Mouse (Mus musculus) liver, embryonic 14.5 days (tissue): ENCODE data around the gene Srms. TPM values are rescaled to one million over a fixed set of nuclear protein-coding genes. Genes with fewer than 3 reads are reported as not detected.

Experiments used
- ATAC-seq: fragments of 200-750 bp; cut with Nextera tagmentation; 2 replicates; pipeline ENCODE4 v1.8.0; 2017; ENCODE audit warnings: moderate number of reproducible peaks, mild to moderate bottlenecking, moderate library complexity; ENCODE audit not compliant: insufficient read depth
- DNase-seq, 3 experiments: peaks; one replicate each; pipeline ENCODE4 v3.0.0-alpha.2; 2012 to 2013; ENCODE audit warnings: low read depth in 3 of 3, low spot score in 3 of 3
- H3K27ac ChIP-seq: fragments of 300-500 bp; sonication (generic); 2 replicates; pipeline ENCODE4 v1.5.1; 2014; ENCODE audit warnings: moderate library complexity, mild to moderate bottlenecking, control low read depth, inconsistent platforms
- H3K27me3 ChIP-seq: fragments of 300-500 bp; sonication (generic); 2 replicates; pipeline ENCODE4 v1.6.1; 2014; ENCODE audit warnings: mild to moderate bottlenecking, low read length, moderate library complexity; ENCODE audit not compliant: control insufficient read depth, insufficient read depth
- H3K36me3 ChIP-seq: fragments of 300-500 bp; sonication (generic); replicated peaks from 2 replicates; pipeline ENCODE4 v1.6.1; 2014; ENCODE audit warnings: low read depth; ENCODE audit not compliant: control insufficient read depth, insufficient read depth
- H3K4me1 ChIP-seq, 2 experiments: fragments of 200-500 bp in 1 of 2; fragments of 300-500 bp in 1 of 2; sonication (generic) in 1 of 2; replicated peaks; 2 replicates each; pipeline ENCODE4 v1.6.1; 2012 to 2014; ENCODE audit warnings: antibody characterized with exemption in 1 of 2, inconsistent platforms in 1 of 2, low read length in 1 of 2; ENCODE audit not compliant: control insufficient read depth in 2 of 2, insufficient read depth in 2 of 2
- H3K4me2 ChIP-seq: fragments of 300-500 bp; sonication (generic); 2 replicates; pipeline ENCODE4 v1.6.1; 2014; ENCODE audit warnings: low read depth, mild to moderate bottlenecking, control low read depth, moderate library complexity
- H3K4me3 ChIP-seq, 2 experiments: fragments of 200-500 bp in 1 of 2; fragments of 300-500 bp in 1 of 2; sonication (generic) in 1 of 2; 2 replicates each; pipeline ENCODE4 v1.5.1; 2012 to 2014; ENCODE audit warnings: low read depth in 2 of 2, low read length in 2 of 2, mild to moderate bottlenecking in 2 of 2, control low read depth in 1 of 2, inconsistent platforms in 1 of 2, moderate library complexity in 1 of 2; ENCODE audit not compliant: insufficient read depth in 1 of 2
- H3K9ac ChIP-seq: fragments of 300-500 bp; sonication (generic); replicated peaks from 2 replicates; pipeline ENCODE4 v1.6.1; 2014; ENCODE audit warnings: mild to moderate bottlenecking, control low read depth, moderate library complexity
- H3K9me3 ChIP-seq: fragments of 300-500 bp; sonication (generic); 2 replicates; pipeline ENCODE4 v1.6.1; 2016; ENCODE audit warnings: low read length, mixed read lengths; ENCODE audit not compliant: control insufficient read depth
- CTCF ChIP-seq: IDR thresholded peaks from 2 replicates; pipeline ENCODE4 v1.5.1; 2016; ENCODE audit warnings: antibody characterized with exemption, low read depth, control low read depth
- EP300 ChIP-seq: IDR thresholded peaks from 2 replicates; pipeline ENCODE4 v1.6.1; 2016; ENCODE audit warnings: antibody characterized with exemption, low read depth
- WGBS: fragments of 180-500 bp; shearing (Covaris S2); extraction: QIAGEN DNeasy Blood & Tissue Kit; methylation state at CpG from one replicate; pipeline ENCODE4 v1.1.7; 2014; ENCODE audit not compliant: insufficient replicate concordance; 5-methylcytosine and 5-hydroxymethylcytosine counted together
- polyA plus RNA-seq, 2 experiments: library from polyadenylated mRNA; depleted of rRNA in 1 of 2; stranded (reverse) in 1 of 2; unstranded in 1 of 2; fragments of >200 nt; fragmentation: Nextera tagmentation in 1 of 2; extraction: Ambion mirVana in 1 of 2; gene quantifications; 2 replicates each; pipeline versions ENCODE4 v1.2.1 to v1.2.3; 2012 to 2014

The Srms gene
- polyA plus RNA-seq, 2 experiments, result 0.15 to 0.22 TPM

DNA sequence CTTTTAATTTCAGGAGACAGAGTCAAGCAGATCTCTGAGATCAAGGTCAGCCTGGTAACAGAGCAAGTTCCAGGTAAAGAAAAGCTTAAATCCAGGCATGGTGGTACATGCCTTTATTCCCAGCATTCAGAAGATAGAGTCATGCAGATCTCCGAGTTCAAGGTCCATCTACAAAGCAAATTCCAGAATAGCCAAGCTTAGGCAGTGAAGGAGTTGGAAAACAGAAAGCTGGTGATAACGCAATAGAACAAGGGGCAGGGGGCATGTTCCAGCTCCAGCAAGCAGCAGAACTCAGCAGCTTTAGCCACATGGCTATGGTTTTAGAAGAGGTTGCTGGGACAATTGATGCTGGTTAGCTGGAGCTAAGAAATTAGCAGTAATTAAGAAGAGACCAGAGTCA is 12.0 kb upstream of the Srms start:
- H3K27ac ChIP-seq, result no peak overlapping the region
- H3K9ac ChIP-seq, result no peak overlapping the region
- ATAC-seq (no peak), DNase-seq (no peak)
- H3K4me1 ChIP-seq, result peaks cover 0 to 4% of the 10 kb centered on the region in 2 experiments; a peak in 2 of 4 replicates
- H3K4me3 ChIP-seq, result no peak overlapping the region
- no peaks in the 10 kb centered on the region; the same call in 1 of the 2 replicates for H3K36me3 ChIP-seq
- no peak for TF ChIP-seq CTCF
- no peak for TF ChIP-seq EP300
- 67% methylated on average over 2 of the region's 2 CpGs for WGBS
- H3K4me2 ChIP-seq, result no peak overlapping the region
- peaks cover 1% of the 10 kb centered on the region for H3K27me3 ChIP-seq
- no peaks in the 10 kb centered on the region for H3K9me3 ChIP-seq

DNA sequence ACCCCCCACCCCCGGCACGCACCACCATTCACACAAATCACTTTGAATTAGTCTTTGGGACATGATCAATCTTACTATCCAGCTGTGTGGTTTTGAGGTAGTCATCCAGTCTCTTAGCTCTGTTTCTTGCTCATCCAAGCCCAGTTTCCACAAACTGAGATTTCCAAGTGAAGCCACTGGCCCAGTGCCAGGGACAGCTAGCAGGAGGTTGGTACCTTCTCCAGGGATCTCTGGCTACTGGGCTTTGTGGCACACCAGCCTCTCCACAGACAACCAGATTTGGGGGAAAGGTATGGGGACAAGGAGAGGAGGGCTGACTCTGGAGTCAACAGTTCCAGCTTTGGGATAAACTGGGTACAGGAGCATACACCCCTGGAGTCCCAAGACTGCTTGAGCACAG is 7.4 kb upstream of the Srms start:
- DNase-seq (no peak), ATAC-seq (no peak)
- WGBS, result 15% methylated on average over 2 of the region's 2 CpGs
- Histone ChIP-seq H3K27me3 (peaks cover 6% of the 10 kb centered on the region), H3K9ac (no peak overlapping the region), H3K27ac (no peak overlapping the region), H3K4me3 (no peak overlapping the region), H3K9me3 (no peaks in the 10 kb centered on the region), H3K36me3 (no peaks in the 10 kb centered on the region), H3K4me1 (peaks cover 6 to 15% of the 10 kb centered on the region in 2 experiments), H3K4me2 (peak overlapping the region; percentile 49)
- no peak for TF ChIP-seq EP300
- TF ChIP-seq CTCF, result no peak

DNA sequence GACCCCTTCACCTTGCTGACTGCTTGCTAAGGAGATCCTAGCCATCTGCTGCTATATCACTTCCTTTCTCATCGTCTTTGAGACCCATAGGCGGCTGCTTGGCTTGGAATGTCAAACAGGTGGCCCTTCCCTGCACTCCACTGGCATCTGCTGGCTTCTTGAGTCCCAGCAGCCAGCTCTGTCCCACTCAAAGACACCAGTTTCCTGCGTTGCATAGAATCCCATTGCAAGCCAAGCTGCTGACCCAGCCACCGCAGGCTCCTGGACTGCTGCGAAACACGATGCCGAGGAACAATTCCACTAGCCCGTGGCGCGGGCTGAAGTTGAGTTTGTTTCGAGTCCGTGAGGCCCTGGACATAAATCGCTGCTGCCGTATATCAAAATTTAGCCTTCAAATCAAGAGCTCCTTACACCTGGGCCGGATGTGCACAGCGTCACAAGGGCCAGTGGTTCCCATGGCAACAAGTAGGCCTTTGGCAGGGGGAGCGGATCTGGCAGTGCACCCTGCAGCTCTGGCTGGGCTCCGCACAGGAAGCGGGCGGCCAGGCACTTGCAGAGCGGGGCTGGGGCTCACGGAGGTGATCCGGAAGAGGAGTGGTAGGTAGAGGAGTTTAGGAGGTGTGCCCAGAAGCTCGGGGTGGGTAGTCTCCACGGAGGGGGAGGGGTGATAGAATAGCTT is 6.7 kb upstream of the Srms start, which contains the start of gene Fndc11:
Fndc11 (plus strand) TSS at position 476 of the 679 bp plus-strand sequence.
- ATAC-seq, result peak; percentile 55
- DNase-seq, result no peak
- Histone ChIP-seq H3K27ac (no peak within 1 kb of the TSS), H3K4me1 (peaks cover 6 to 16% of the 10 kb centered on the region in 2 experiments), H3K9ac (no peak within 1 kb of the TSS; the same call in 1 of the 2 replicates), H3K36me3 (no peaks in the 10 kb centered on the region), H3K4me2 (peak within 1 kb of the TSS; percentile 49), H3K27me3 (peaks cover 6% of the 10 kb centered on the region), H3K9me3 (no peaks in the 10 kb centered on the region), H3K4me3 (peak within 1 kb of the TSS; percentile 13 to 16; a peak in 2 of 4 replicates)
- 5% methylated on average over 25 of the region's 25 CpGs for WGBS
- TF ChIP-seq EP300 (no peak), CTCF (peak; percentile 20; the same call in 1 of the 2 replicates)

DNA sequence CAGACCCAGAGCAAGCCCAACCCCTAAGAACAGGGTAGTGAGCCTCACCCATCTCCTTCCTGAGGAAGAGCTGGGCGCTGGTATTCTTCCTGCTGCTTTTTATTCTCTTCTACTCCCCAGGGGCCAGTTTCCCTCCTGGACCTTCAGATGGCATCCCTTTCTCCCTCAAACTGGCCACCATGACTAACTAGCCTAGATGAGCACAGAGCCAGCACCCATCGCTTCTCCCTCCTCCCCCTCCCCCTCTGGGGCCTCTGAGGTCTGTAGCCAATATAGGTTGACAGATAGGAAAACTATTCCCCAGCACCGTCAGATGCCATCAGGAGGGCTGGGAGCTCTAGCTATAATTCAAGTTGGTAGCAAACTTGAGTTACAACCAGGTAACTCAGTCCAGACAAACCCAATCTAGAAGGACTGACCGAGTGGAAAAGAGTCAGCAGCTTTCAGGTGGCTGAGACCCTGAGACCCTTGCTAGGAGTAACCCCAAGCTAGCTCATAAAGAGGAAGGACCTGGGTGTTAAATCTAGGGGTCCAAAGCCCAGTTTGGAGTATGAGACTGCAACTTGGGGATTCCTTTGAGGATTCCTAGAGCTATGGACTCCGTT is 6.0 kb upstream of the Srms start:
- H3K4me1 ChIP-seq, result peaks cover 6 to 16% of the 10 kb centered on the region in 2 experiments
- no peak for TF ChIP-seq CTCF
- no peak for TF ChIP-seq EP300
- H3K27me3 ChIP-seq, result peaks cover 11% of the 10 kb centered on the region
- no peaks in the 10 kb centered on the region for H3K9me3 ChIP-seq
- 31% methylated on average over 5 of the region's 5 CpGs for WGBS
- ATAC-seq (no peak), DNase-seq (no peak)
- no peaks in the 10 kb centered on the region for H3K36me3 ChIP-seq
- H3K4me3 ChIP-seq, result no peak overlapping the region
- H3K27ac ChIP-seq, result no peak overlapping the region
- H3K9ac ChIP-seq, result no peak overlapping the region
- no peak overlapping the region for H3K4me2 ChIP-seq

DNA sequence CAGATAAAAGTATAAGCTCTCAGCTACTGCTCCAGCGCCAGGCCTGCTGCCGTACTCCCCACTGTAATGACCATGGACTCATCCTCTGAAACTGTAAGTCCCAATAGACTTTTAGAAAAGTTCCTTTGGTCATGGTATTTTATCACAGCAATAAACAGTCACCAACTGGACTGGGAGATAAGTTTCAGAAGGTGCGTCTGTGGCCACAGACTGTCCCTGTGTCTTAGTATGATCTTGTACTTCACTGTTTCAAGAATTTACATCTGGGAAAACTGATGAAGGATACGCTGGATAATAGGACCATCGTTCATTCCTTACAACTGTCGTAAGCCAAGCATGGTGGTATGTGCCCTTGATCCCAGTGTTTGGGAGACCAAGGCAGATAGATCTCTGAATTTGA is 3.1 kb upstream of the Srms start:
- peaks cover 41% of the 10 kb centered on the region for H3K27me3 ChIP-seq
- H3K27ac ChIP-seq, result no peak overlapping the region
- H3K9me3 ChIP-seq, result no peaks in the 10 kb centered on the region
- ATAC-seq, result peak; percentile 34; the same call in 1 of the 2 replicates
- H3K4me3 ChIP-seq, result no peak overlapping the region
- WGBS, result 46% methylated on average over 6 of the region's 6 CpGs
- no peaks in the 10 kb centered on the region for H3K36me3 ChIP-seq
- DNase-seq, result no peak
- no peak overlapping the region for H3K9ac ChIP-seq
- peak; percentile 52 for TF ChIP-seq EP300
- TF ChIP-seq CTCF, result no peak
- H3K4me2 ChIP-seq, result no peak overlapping the region
- peaks cover 6 to 16% of the 10 kb centered on the region in 2 experiments for H3K4me1 ChIP-seq
